Mouse (Mus musculus) forebrain, embryonic 13.5 days (tissue): ENCODE results near the gene Ppara. TPM values are rescaled to one million over a fixed set of nuclear protein-coding genes. Genes with fewer than 3 reads are reported as not detected.
"Not testable (repeated sequence)": the region's sequence is repeated elsewhere in the genome, so short reads cannot be mapped to it uniquely, and the experiment has no call there.

ENCODE experiments used
- ATAC-seq: fragments of 200-750 bp; cut with Nextera tagmentation; 2 replicates; pipeline ENCODE4 v1.8.0; 2017
- H3K27ac ChIP-seq: fragments of 300-500 bp; sonication (generic); 2 replicates; pipeline ENCODE4 v1.5.1; 2015; ENCODE audit warnings: inconsistent platforms, mild to moderate bottlenecking, moderate library complexity
- H3K27me3 ChIP-seq: fragments of 300-500 bp; sonication (generic); 2 replicates; pipeline ENCODE4 v1.6.1; 2015; ENCODE audit warnings: mild to moderate bottlenecking, inconsistent platforms
- H3K36me3 ChIP-seq: fragments of 300-500 bp; sonication (generic); 2 replicates; pipeline ENCODE4 v1.6.1; 2015; ENCODE audit warnings: mild to moderate bottlenecking, inconsistent platforms; ENCODE audit not compliant: poor library complexity, severe bottlenecking
- H3K4me1 ChIP-seq: fragments of 300-500 bp; sonication (generic); 2 replicates; pipeline ENCODE4 v1.6.1; 2015; ENCODE audit warnings: inconsistent platforms
- H3K4me2 ChIP-seq: fragments of 300-500 bp; sonication (generic); 2 replicates; pipeline ENCODE4 v1.6.1; 2015; ENCODE audit warnings: inconsistent platforms, mild to moderate bottlenecking, moderate library complexity
- H3K4me3 ChIP-seq: fragments of 300-500 bp; sonication (generic); 2 replicates; pipeline ENCODE4 v1.5.1; 2015; ENCODE audit warnings: mild to moderate bottlenecking, inconsistent platforms
- H3K9ac ChIP-seq: fragments of 300-500 bp; sonication (generic); 2 replicates; pipeline ENCODE4 v1.6.1; 2015; ENCODE audit warnings: mild to moderate bottlenecking, inconsistent platforms
- H3K9me3 ChIP-seq: fragments of 300-500 bp; sonication (generic); replicated peaks from 2 replicates; pipeline ENCODE4 v1.6.1; 2016; ENCODE audit warnings: inconsistent platforms
- WGBS: fragments of 180-500 bp; shearing (Covaris S2); methylation state at CpG from one replicate; pipeline ENCODE4 v1.1.7; 2015; 5-methylcytosine and 5-hydroxymethylcytosine counted together
- polyA plus RNA-seq: library from polyadenylated mRNA; unstranded; fragments of >200 nt; fragmentation: Nextera tagmentation; extraction: Ambion mirVana; gene quantifications from 2 replicates; pipeline ENCODE4 v1.2.1, GENCODE M21; 2015

Ppara gene
- polyA plus RNA-seq, 1 experiment from 2014 or later, result 0.63 TPM

GRCm38 (mm10) chr15:85772146-85772740 is 37.5 kb downstream of the Ppara start:
- Histone ChIP-seq H3K27me3 (no peaks in the 10 kb centered on the region), H3K36me3 (no peaks in the 10 kb centered on the region), H3K9ac (no peak overlapping the region), H3K9me3 (no peaks in the 10 kb centered on the region), H3K4me1 (no peaks in the 10 kb centered on the region), H3K27ac (no peak overlapping the region), H3K4me2 (no peak overlapping the region), H3K4me3 (no peak overlapping the region)
- 82% methylated on average over 11 of the region's 11 CpGs for WGBS
- ATAC-seq, result no peak

- no peaks in the 10 kb centered on the region for H3K36me3 ChIP-seq
- no peaks in the 10 kb centered on the region for H3K4me1 ChIP-seq
- no peak overlapping the region for H3K4me3 ChIP-seq
- H3K27me3 ChIP-seq, result no peaks in the 10 kb centered on the region
- 91% methylated on average over 9 of the region's 9 CpGs for WGBS
- ATAC-seq, result no peak
- no peak overlapping the region for H3K9ac ChIP-seq
- no peaks in the 10 kb centered on the region for H3K9me3 ChIP-seq
- H3K27ac ChIP-seq, result no peak overlapping the region
- H3K4me2 ChIP-seq, result no peak overlapping the region
These were observed 39.6 kb downstream of the Ppara start for GRCm38 (mm10) chr15:85774419-85774818.

- H3K4me3 ChIP-seq, result no peak overlapping the region
- H3K27me3 ChIP-seq, result no peaks in the 10 kb centered on the region
- WGBS, result 85% methylated on average over 7 of the region's 7 CpGs
- no peaks in the 10 kb centered on the region for H3K4me1 ChIP-seq
- no peak overlapping the region for H3K27ac ChIP-seq
- ATAC-seq, result no peak
- no peak overlapping the region for H3K4me2 ChIP-seq
- no peak overlapping the region for H3K9ac ChIP-seq
- no peaks in the 10 kb centered on the region for H3K36me3 ChIP-seq
- H3K9me3 ChIP-seq, result no peaks in the 10 kb centered on the region
These were observed 40.2 kb downstream of the Ppara start for GRCm38 (mm10) chr15:85775001-85775400.

GRCm38 (mm10) chr15:85776241-85776640 is 41.5 kb downstream of the Ppara start:
- Histone ChIP-seq H3K27ac (no peak overlapping the region), H3K4me1 (no peaks in the 10 kb centered on the region), H3K9me3 (no peaks in the 10 kb centered on the region), H3K4me3 (no peak overlapping the region), H3K9ac (no peak overlapping the region), H3K4me2 (no peak overlapping the region), H3K36me3 (no peaks in the 10 kb centered on the region), H3K27me3 (no peaks in the 10 kb centered on the region)
- no peak for ATAC-seq
- 68% methylated on average over 2 of the region's 2 CpGs for WGBS

- Histone ChIP-seq H3K9me3 (no peaks in the 10 kb centered on the region), H3K4me1 (no peaks in the 10 kb centered on the region), H3K4me3 (no peak overlapping the region), H3K27me3 (no peaks in the 10 kb centered on the region), H3K9ac (no peak overlapping the region), H3K4me2 (no peak overlapping the region), H3K36me3 (no peaks in the 10 kb centered on the region), H3K27ac (no peak overlapping the region)
- WGBS, result 83% methylated on average over 5 of the region's 5 CpGs
- no peak for ATAC-seq
These were observed 42.0 kb downstream of the Ppara start for GRCm38 (mm10) chr15:85776771-85777170.

- not testable (repeated sequence) for H3K4me2 ChIP-seq, H3K9me3 ChIP-seq, H3K27ac ChIP-seq, H3K4me3 ChIP-seq, H3K27me3 ChIP-seq, H3K9ac ChIP-seq, H3K36me3 ChIP-seq, H3K4me1 ChIP-seq, ATAC-seq
- WGBS, result 90% methylated on average over 6 of the region's 6 CpGs
These were observed 44.1 kb downstream of the Ppara start for GRCm38 (mm10) chr15:85778891-85779290.

- Histone ChIP-seq H3K9me3 (no peaks in the 10 kb centered on the region), H3K9ac (no peak overlapping the region), H3K36me3 (no peaks in the 10 kb centered on the region), H3K27ac (no peak overlapping the region), H3K4me1 (no peaks in the 10 kb centered on the region), H3K27me3 (no peaks in the 10 kb centered on the region), H3K4me2 (no peak overlapping the region), H3K4me3 (no peak overlapping the region)
- no peak for ATAC-seq
- 96% methylated on average over 4 of the region's 4 CpGs for WGBS
These were observed 48.4 kb downstream of the Ppara start for GRCm38 (mm10) chr15:85783146-85783545.

GRCm38 (mm10) chr15:85784341-85784740 is 49.6 kb downstream of the Ppara start:
- no peaks in the 10 kb centered on the region for H3K9me3 ChIP-seq
- ATAC-seq, result no peak
- H3K36me3 ChIP-seq, result no peaks in the 10 kb centered on the region
- H3K27ac ChIP-seq, result no peak overlapping the region
- no peaks in the 10 kb centered on the region for H3K27me3 ChIP-seq
- H3K4me1 ChIP-seq, result no peaks in the 10 kb centered on the region
- 95% methylated on average over 3 of the region's 3 CpGs for WGBS
- H3K9ac ChIP-seq, result no peak overlapping the region
- H3K4me2 ChIP-seq, result no peak overlapping the region
- H3K4me3 ChIP-seq, result no peak overlapping the region

GRCm38 (mm10) chr15:85786711-85787110 is 51.9 kb downstream of the Ppara start:
- ATAC-seq, result no peak

GRCm38 (mm10) chr15:85787482-85787881 is 52.7 kb downstream of the Ppara start:
- ATAC-seq, result no peak
- H3K4me2 ChIP-seq, result no peak overlapping the region
- no peak overlapping the region for H3K9ac ChIP-seq
- H3K4me1 ChIP-seq, result no peaks in the 10 kb centered on the region
- H3K27me3 ChIP-seq, result no peaks in the 10 kb centered on the region
- no peaks in the 10 kb centered on the region for H3K36me3 ChIP-seq
- no peaks in the 10 kb centered on the region for H3K9me3 ChIP-seq
- no peak overlapping the region for H3K27ac ChIP-seq
- no peak overlapping the region for H3K4me3 ChIP-seq
- WGBS, result 92% methylated on average over 6 of the region's 6 CpGs

More at GRCm38 (mm10) chr15:85786711-85787110, 51.9 kb downstream of the Ppara start:
- H3K36me3 ChIP-seq, result no peaks in the 10 kb centered on the region
- H3K4me1 ChIP-seq, result no peaks in the 10 kb centered on the region
- no peak overlapping the region for H3K9ac ChIP-seq
- H3K27ac ChIP-seq, result no peak overlapping the region
- 68% methylated on average over 5 of the region's 5 CpGs for WGBS
- H3K9me3 ChIP-seq, result no peaks in the 10 kb centered on the region
- no peak overlapping the region for H3K4me3 ChIP-seq
- H3K27me3 ChIP-seq, result no peaks in the 10 kb centered on the region
- no peak overlapping the region for H3K4me2 ChIP-seq

- Histone ChIP-seq H3K9me3 (no peaks in the 10 kb centered on the region), H3K4me2 (no peak overlapping the region), H3K4me1 (no peaks in the 10 kb centered on the region), H3K4me3 (no peak overlapping the region), H3K27ac (no peak overlapping the region), H3K36me3 (no peaks in the 10 kb centered on the region), H3K9ac (no peak overlapping the region), H3K27me3 (no peaks in the 10 kb centered on the region)
- no peak for ATAC-seq
- WGBS, result 87% methylated on average over 4 of the region's 4 CpGs
These were observed 53.3 kb downstream of the Ppara start for GRCm38 (mm10) chr15:85788051-85788450.

- Histone ChIP-seq H3K36me3 (no peaks in the 10 kb centered on the region), H3K4me3 (no peak overlapping the region), H3K4me1 (no peaks in the 10 kb centered on the region), H3K27me3 (no peaks in the 10 kb centered on the region), H3K9ac (no peak overlapping the region), H3K4me2 (no peak overlapping the region), H3K27ac (no peak overlapping the region), H3K9me3 (no peaks in the 10 kb centered on the region)
- ATAC-seq, result no peak
- 84% methylated on average over 16 of the region's 16 CpGs for WGBS
These were observed 53.9 kb downstream of the Ppara start for GRCm38 (mm10) chr15:85788633-85789032.

GRCm38 (mm10) chr15:85791449-85791848 is 56.7 kb downstream of the Ppara start:
- Histone ChIP-seq H3K9ac (no peak overlapping the region), H3K4me3 (no peak overlapping the region), H3K4me2 (no peak overlapping the region), H3K4me1 (no peaks in the 10 kb centered on the region), H3K27me3 (no peaks in the 10 kb centered on the region), H3K27ac (no peak overlapping the region), H3K9me3 (no peaks in the 10 kb centered on the region), H3K36me3 (no peaks in the 10 kb centered on the region)
- 86% methylated on average over 4 of the region's 4 CpGs for WGBS
- ATAC-seq, result no peak
